Mouse (Mus musculus): ENCODE measurements around the gene Hoxa13. TPM values are rescaled to one million over a fixed set of nuclear protein-coding genes. Genes with fewer than 3 reads are reported as not detected.
A peak's percentile ranks its signal among the peaks of the same experiment; 100 is the strongest.

The Hoxa13 gene
- polyA plus RNA-seq, 1 experiment from 2014 or later = not detected

GRCm38 (mm10) chr6:52221337-52221992 lies 39.2 kb downstream of the Hoxa13 start, which contains the start of gene Hoxa7:
Gene Hoxa7, minus strand, starts transcription at chr6:52221854.
- peak within 1 kb of the TSS; percentile 32 for H3K9ac ChIP-seq
- H3K4me1 ChIP-seq (replicated peaks; ENCODE audit: control insufficient read depth, insufficient read depth, low read length) = 0 out of 2 replicates have a peak, but pooled peaks cover 4% of the 10 kb centered on the region
- no peak within 1 kb of the TSS for H3K27ac ChIP-seq
- DNase-seq (ENCODE audit: low spot score) = peak; percentile 92
- 1% methylated on average over 46 of the region's 46 CpGs for WGBS
- H3K4me3 ChIP-seq (replicated peaks; ENCODE audit: low read length) = peak within 1 kb of the TSS; percentile 37
- ATAC-seq (ENCODE audit: low FRiP score) = peak; percentile 67
- H3K36me3 ChIP-seq (replicated peaks; ENCODE audit: control insufficient read depth, insufficient read depth) = no peaks in the 10 kb centered on the region
- H3K27me3 ChIP-seq (ENCODE audit: control insufficient read depth, insufficient read depth, low read length) = peaks cover 100% of the 10 kb centered on the region
- no peaks in the 10 kb centered on the region for H3K9me3 ChIP-seq (ENCODE audit: control insufficient read depth, low read length)
- peak within 1 kb of the TSS; percentile 63 for H3K4me2 ChIP-seq (replicated peaks)

GRCm38 (mm10) chr6:52220865-52221310 lies 39.8 kb downstream of the Hoxa13 start:
- Histone ChIP-seq H3K9ac (no peak overlapping the region), H3K9me3 (ENCODE audit: control insufficient read depth, low read length) (no peaks in the 10 kb centered on the region), H3K4me1 (replicated peaks; ENCODE audit: control insufficient read depth, insufficient read depth, low read length) (0 out of 2 replicates have a peak, but pooled peaks cover 4% of the 10 kb centered on the region), H3K4me2 (replicated peaks) (peak overlapping the region; percentile 63), H3K27me3 (ENCODE audit: control insufficient read depth, insufficient read depth, low read length) (peaks cover 100% of the 10 kb centered on the region), H3K4me3 (replicated peaks; ENCODE audit: low read length) (peak overlapping the region; percentile 37), H3K27ac (no peak overlapping the region), H3K36me3 (replicated peaks; ENCODE audit: control insufficient read depth, insufficient read depth) (no peaks in the 10 kb centered on the region)
- no peak for DNase-seq (ENCODE audit: low spot score)
- ATAC-seq (ENCODE audit: low FRiP score) = no peak
- WGBS = 4% methylated on average over 12 of the region's 12 CpGs

- no peak overlapping the region for H3K4me3 ChIP-seq (replicated peaks; ENCODE audit: low read length)
- no peaks in the 10 kb centered on the region for H3K36me3 ChIP-seq (replicated peaks; ENCODE audit: control insufficient read depth, insufficient read depth)
- H3K27ac ChIP-seq = no peak overlapping the region
- no peak overlapping the region for H3K9ac ChIP-seq
- H3K4me1 ChIP-seq (replicated peaks; ENCODE audit: control insufficient read depth, insufficient read depth, low read length) = 0 out of 2 replicates have a peak, but pooled peaks cover 4% of the 10 kb centered on the region
- H3K4me2 ChIP-seq (replicated peaks) = no peak overlapping the region
- peaks cover 100% of the 10 kb centered on the region for H3K27me3 ChIP-seq (ENCODE audit: control insufficient read depth, insufficient read depth, low read length)
- DNase-seq (ENCODE audit: low spot score) = no peak
- no peak for ATAC-seq (ENCODE audit: low FRiP score)
- 15% methylated on average over 32 of the region's 32 CpGs for WGBS
- H3K9me3 ChIP-seq (ENCODE audit: control insufficient read depth, low read length) = no peaks in the 10 kb centered on the region
These were observed 40.4 kb downstream of the Hoxa13 start for GRCm38 (mm10) chr6:52220003-52220864.

GRCm38 (mm10) chr6:52219234-52219942 lies 41.3 kb downstream of the Hoxa13 start:
- H3K9me3 ChIP-seq (ENCODE audit: control insufficient read depth, low read length) = no peaks in the 10 kb centered on the region
- no peak overlapping the region for H3K4me2 ChIP-seq (replicated peaks)
- no peak for DNase-seq (ENCODE audit: low spot score)
- WGBS = 22% methylated on average over 9 of the region's 9 CpGs
- no peak for ATAC-seq (ENCODE audit: low FRiP score)
- H3K36me3 ChIP-seq (replicated peaks; ENCODE audit: control insufficient read depth, insufficient read depth) = no peaks in the 10 kb centered on the region
- no peak overlapping the region for H3K4me3 ChIP-seq (replicated peaks; ENCODE audit: low read length)
- H3K9ac ChIP-seq = no peak overlapping the region
- H3K4me1 ChIP-seq (replicated peaks; ENCODE audit: control insufficient read depth, insufficient read depth, low read length) = 0 out of 2 replicates have a peak, but pooled peaks cover 4% of the 10 kb centered on the region
- H3K27ac ChIP-seq = no peak overlapping the region
- peaks cover 100% of the 10 kb centered on the region for H3K27me3 ChIP-seq (ENCODE audit: control insufficient read depth, insufficient read depth, low read length)

- DNase-seq (ENCODE audit: low spot score) (no peak), ATAC-seq (ENCODE audit: low FRiP score) (no peak)
- Histone ChIP-seq H3K4me1 (replicated peaks; ENCODE audit: control insufficient read depth, insufficient read depth, low read length) (0 out of 2 replicates have a peak, but pooled peaks cover 4% of the 10 kb centered on the region), H3K4me2 (replicated peaks) (no peak overlapping the region), H3K36me3 (replicated peaks; ENCODE audit: control insufficient read depth, insufficient read depth) (no peaks in the 10 kb centered on the region), H3K4me3 (replicated peaks; ENCODE audit: low read length) (no peak overlapping the region), H3K9me3 (ENCODE audit: control insufficient read depth, low read length) (no peaks in the 10 kb centered on the region), H3K27ac (no peak overlapping the region), H3K27me3 (ENCODE audit: control insufficient read depth, insufficient read depth, low read length) (peaks cover 100% of the 10 kb centered on the region), H3K9ac (no peak overlapping the region)
- 7% methylated on average over 14 of the region's 14 CpGs for WGBS
These were observed 42.0 kb downstream of the Hoxa13 start for GRCm38 (mm10) chr6:52218643-52219215.

GRCm38 (mm10) chr6:52217895-52218642 lies 42.6 kb downstream of the Hoxa13 start:
- WGBS = 5% methylated on average over 23 of the region's 23 CpGs
- Histone ChIP-seq H3K27ac (no peak overlapping the region), H3K4me1 (replicated peaks; ENCODE audit: control insufficient read depth, insufficient read depth, low read length) (0 out of 2 replicates have a peak, but pooled peaks cover 4% of the 10 kb centered on the region), H3K4me2 (replicated peaks) (peak overlapping the region; percentile 33; the same call in 1 of the 2 replicates), H3K4me3 (replicated peaks; ENCODE audit: low read length) (peak overlapping the region; percentile 22; the same call in 1 of the 2 replicates), H3K9me3 (ENCODE audit: control insufficient read depth, low read length) (no peaks in the 10 kb centered on the region), H3K36me3 (replicated peaks; ENCODE audit: control insufficient read depth, insufficient read depth) (no peaks in the 10 kb centered on the region), H3K9ac (no peak overlapping the region), H3K27me3 (ENCODE audit: control insufficient read depth, insufficient read depth, low read length) (peaks cover 100% of the 10 kb centered on the region)
- DNase-seq (ENCODE audit: low spot score) (no peak), ATAC-seq (ENCODE audit: low FRiP score) (no peak)

GRCm38 (mm10) chr6:52217459-52217768 lies 43.3 kb downstream of the Hoxa13 start:
- peaks cover 100% of the 10 kb centered on the region for H3K27me3 ChIP-seq (ENCODE audit: control insufficient read depth, insufficient read depth, low read length)
- H3K4me3 ChIP-seq (replicated peaks; ENCODE audit: low read length) = peak overlapping the region; percentile 22
- 0 out of 2 replicates have a peak, but pooled peaks cover 4% of the 10 kb centered on the region for H3K4me1 ChIP-seq (replicated peaks; ENCODE audit: control insufficient read depth, insufficient read depth, low read length)
- no peaks in the 10 kb centered on the region for H3K36me3 ChIP-seq (replicated peaks; ENCODE audit: control insufficient read depth, insufficient read depth)
- DNase-seq (ENCODE audit: low spot score) = no peak
- peak overlapping the region; percentile 33 for H3K4me2 ChIP-seq (replicated peaks)
- H3K9ac ChIP-seq = no peak overlapping the region
- no peaks in the 10 kb centered on the region for H3K9me3 ChIP-seq (ENCODE audit: control insufficient read depth, low read length)
- under 1% methylated on average over 25 of the region's 25 CpGs for WGBS
- ATAC-seq (ENCODE audit: low FRiP score) = no peak
- H3K27ac ChIP-seq = no peak overlapping the region

GRCm38 (mm10) chr6:52216691-52217458 lies 43.8 kb downstream of the Hoxa13 start:
- no peak overlapping the region for H3K27ac ChIP-seq
- 2% methylated on average over 60 of the region's 60 CpGs for WGBS
- no peaks in the 10 kb centered on the region for H3K9me3 ChIP-seq (ENCODE audit: control insufficient read depth, low read length)
- DNase-seq (ENCODE audit: low spot score) (no peak), ATAC-seq (ENCODE audit: low FRiP score) (no peak)
- peaks cover 100% of the 10 kb centered on the region for H3K27me3 ChIP-seq (ENCODE audit: control insufficient read depth, insufficient read depth, low read length)
- 0 out of 2 replicates have a peak, but pooled peaks cover 4% of the 10 kb centered on the region for H3K4me1 ChIP-seq (replicated peaks; ENCODE audit: control insufficient read depth, insufficient read depth, low read length)
- H3K4me3 ChIP-seq (replicated peaks; ENCODE audit: low read length) = peak overlapping the region; percentile 22
- H3K4me2 ChIP-seq (replicated peaks) = peak overlapping the region; percentile 33
- no peaks in the 10 kb centered on the region for H3K36me3 ChIP-seq (replicated peaks; ENCODE audit: control insufficient read depth, insufficient read depth)
- H3K9ac ChIP-seq = no peak overlapping the region

Data from hindbrain, embryonic 14.5 days (tissue).